Mouse (Mus musculus) lung, embryonic 14.5 days (tissue): ENCODE results near the gene 0610010K14Rik. TPM values are rescaled to one million over a fixed set of nuclear protein-coding genes. Genes with fewer than 3 reads are reported as not detected.

Experiments
- ATAC-seq: fragments of 200-750 bp; cut with Nextera tagmentation; 2 replicates; pipeline ENCODE4 v1.8.0; 2017; ENCODE audit warnings: mild to moderate bottlenecking, moderate TSS enrichment, moderate library complexity; ENCODE audit not compliant: insufficient read depth
- DNase-seq: peaks from one replicate; pipeline ENCODE4 v3.0.0-alpha.2; 2015
- H3K27ac ChIP-seq: fragments of 300-500 bp; sonication (generic); 2 replicates; pipeline ENCODE4 v1.5.1; 2014; ENCODE audit warnings: low read depth, mild to moderate bottlenecking, moderate library complexity
- H3K27me3 ChIP-seq: fragments of 300-500 bp; sonication (generic); 2 replicates; pipeline ENCODE4 v1.6.1; 2014; ENCODE audit warnings: low read length, control low read depth; ENCODE audit not compliant: insufficient read depth
- H3K36me3 ChIP-seq: fragments of 300-500 bp; sonication (generic); 2 replicates; pipeline ENCODE4 v1.6.1; 2014; ENCODE audit warnings: control low read depth; ENCODE audit not compliant: insufficient read depth
- H3K4me1 ChIP-seq: fragments of 300-500 bp; sonication (generic); 2 replicates; pipeline ENCODE4 v1.6.1; 2014; ENCODE audit warnings: antibody characterized with exemption, control low read depth; ENCODE audit not compliant: insufficient read depth
- H3K4me2 ChIP-seq: fragments of 300-500 bp; sonication (generic); 2 replicates; pipeline ENCODE4 v1.6.1; 2014; ENCODE audit warnings: mild to moderate bottlenecking
- H3K4me3 ChIP-seq: fragments of 300-500 bp; sonication (generic); 2 replicates; pipeline ENCODE4 v1.5.1; 2014; ENCODE audit warnings: low read depth, low read length
- H3K9ac ChIP-seq: fragments of 300-500 bp; sonication (generic); 2 replicates; pipeline ENCODE4 v1.6.1; 2014
- H3K9me3 ChIP-seq: fragments of 300-500 bp; sonication (generic); 2 replicates; pipeline ENCODE4 v1.6.1; 2016; ENCODE audit warnings: low read depth, low read length, control low read depth
- CTCF ChIP-seq: IDR thresholded peaks from 2 replicates; pipeline ENCODE4 v1.5.1; 2016; ENCODE audit warnings: antibody characterized with exemption, low read depth
- WGBS: fragments of 180-500 bp; shearing (Covaris S2); extraction: QIAGEN DNeasy Blood & Tissue Kit; methylation state at CpG from one replicate; pipeline ENCODE4 v1.1.7; 2014; 5-methylcytosine and 5-hydroxymethylcytosine counted together
- polyA plus RNA-seq: library from polyadenylated mRNA; unstranded; fragments of >200 nt; fragmentation: Nextera tagmentation; extraction: Ambion mirVana; gene quantifications from 2 replicates; pipeline ENCODE4 v1.2.1, GENCODE M21; 2014

0610010K14Rik gene
- polyA plus RNA-seq, 1 experiment from 2014 or later: 180 TPM

- Histone ChIP-seq H3K27me3 (peaks cover 48% of the 10 kb centered on the region), H3K4me1 (peaks cover 6% of the 10 kb centered on the region), H3K4me2 (peak overlapping the region; percentile 63), H3K9ac (peak overlapping the region; percentile 50), H3K4me3 (peak overlapping the region; percentile 39), H3K9me3 (no peaks in the 10 kb centered on the region), H3K27ac (peak overlapping the region; percentile 74), H3K36me3 (0 out of 2 replicates have a peak, but pooled peaks cover 3% of the 10 kb centered on the region)
- DNase-seq (peak; percentile 94), ATAC-seq (peak; percentile 57)
- under 1% methylated on average over 19 of the region's 19 CpGs for WGBS
- TF ChIP-seq CTCF: no peak
These were observed 8.9 kb downstream of the 0610010K14Rik start for GRCm38 (mm10) chr11:70228828-70229227.

GRCm38 (mm10) chr11:70227661-70228245, 10.0 kb downstream of the 0610010K14Rik start:
- H3K9me3 ChIP-seq: no peaks in the 10 kb centered on the region
- WGBS: 77% methylated on average over 4 of the region's 4 CpGs
- peak overlapping the region; percentile 39 for H3K4me3 ChIP-seq
- H3K9ac ChIP-seq: peak overlapping the region; percentile 50; the same call in 1 of the 2 replicates
- peak overlapping the region; percentile 12; the same call in 1 of the 2 replicates for H3K27ac ChIP-seq
- ATAC-seq (no peak), DNase-seq (no peak)
- 0 out of 2 replicates have a peak, but pooled peaks cover 3% of the 10 kb centered on the region for H3K36me3 ChIP-seq
- TF ChIP-seq CTCF: no peak
- peak overlapping the region; percentile 63 for H3K4me2 ChIP-seq
- peaks cover 6% of the 10 kb centered on the region; the same call in 1 of the 2 replicates for H3K4me1 ChIP-seq
- peaks cover 48% of the 10 kb centered on the region for H3K27me3 ChIP-seq

- peaks cover 48% of the 10 kb centered on the region for H3K27me3 ChIP-seq
- 0 out of 2 replicates have a peak, but pooled peaks cover 3% of the 10 kb centered on the region for H3K36me3 ChIP-seq
- no peak overlapping the region for H3K27ac ChIP-seq
- ATAC-seq (no peak), DNase-seq (no peak)
- peaks cover 6% of the 10 kb centered on the region; the same call in 1 of the 2 replicates for H3K4me1 ChIP-seq
- no peak for TF ChIP-seq CTCF
- H3K4me2 ChIP-seq: peak overlapping the region; percentile 63
- no peaks in the 10 kb centered on the region for H3K9me3 ChIP-seq
- 31% methylated on average over 5 of the region's 5 CpGs for WGBS
- H3K9ac ChIP-seq: peak overlapping the region; percentile 45
- peak overlapping the region; percentile 39 for H3K4me3 ChIP-seq
These were observed 10.6 kb downstream of the 0610010K14Rik start for GRCm38 (mm10) chr11:70227126-70227525.

GRCm38 (mm10) chr11:70226602-70226890, 11.2 kb downstream of the 0610010K14Rik start:
- Histone ChIP-seq H3K27ac (no peak overlapping the region), H3K9ac (peak overlapping the region; percentile 45), H3K9me3 (no peaks in the 10 kb centered on the region), H3K4me3 (peak overlapping the region; percentile 39), H3K4me2 (peak overlapping the region; percentile 63), H3K27me3 (peaks cover 48% of the 10 kb centered on the region), H3K36me3 (0 out of 2 replicates have a peak, but pooled peaks cover 3% of the 10 kb centered on the region), H3K4me1 (peaks cover 11% of the 10 kb centered on the region; the same call in 1 of the 2 replicates)
- TF ChIP-seq CTCF: no peak
- DNase-seq: no peak
- 8% methylated on average over 18 of the region's 18 CpGs for WGBS
- ATAC-seq: no peak

GRCm38 (mm10) chr11:70225798-70226601, 11.7 kb downstream of the 0610010K14Rik start:
- peaks cover 48% of the 10 kb centered on the region for H3K27me3 ChIP-seq
- WGBS: 18% methylated on average over 27 of the region's 27 CpGs

GRCm38 (mm10) chr11:70223724-70224123, 14.0 kb downstream of the 0610010K14Rik start:
- Histone ChIP-seq H3K9ac (no peak overlapping the region), H3K36me3 (0 out of 2 replicates have a peak, but pooled peaks cover 3% of the 10 kb centered on the region), H3K4me1 (peaks cover 14% of the 10 kb centered on the region; the same call in 1 of the 2 replicates), H3K27ac (peak overlapping the region; percentile 30; the same call in 1 of the 2 replicates), H3K4me3 (no peak overlapping the region), H3K27me3 (peaks cover 32% of the 10 kb centered on the region), H3K4me2 (peak overlapping the region; percentile 63; the same call in 1 of the 2 replicates), H3K9me3 (no peaks in the 10 kb centered on the region)
- ATAC-seq: no peak
- DNase-seq: peak; percentile 74
- no peak for TF ChIP-seq CTCF
- 71% methylated on average over 9 of the region's 9 CpGs for WGBS

More at GRCm38 (mm10) chr11:70225798-70226601, 11.7 kb downstream of the 0610010K14Rik start:
- H3K4me3 ChIP-seq: peak overlapping the region; percentile 39
- H3K36me3 ChIP-seq: 0 out of 2 replicates have a peak, but pooled peaks cover 3% of the 10 kb centered on the region
- no peak for ATAC-seq
- H3K9me3 ChIP-seq: no peaks in the 10 kb centered on the region
- H3K27ac ChIP-seq: peak overlapping the region; percentile 16
- DNase-seq: no peak
- H3K4me1 ChIP-seq: peaks cover 14% of the 10 kb centered on the region; the same call in 1 of the 2 replicates
- H3K9ac ChIP-seq: peak overlapping the region; percentile 45
- no peak; the same call in 1 of the 2 replicates for TF ChIP-seq CTCF
- H3K4me2 ChIP-seq: peak overlapping the region; percentile 63
